Mouse (Mus musculus) midbrain, embryonic 10.5 days (tissue): ENCODE results near the gene Sae1. TPM values are rescaled to one million over a fixed set of nuclear protein-coding genes. Genes with fewer than 3 reads are reported as not detected.
A peak's percentile ranks its signal among the peaks of the same experiment; 100 is the strongest.
"Not testable (repeated sequence)": the region's sequence is repeated elsewhere in the genome, so short reads cannot be mapped to it uniquely, and the experiment has no call there.

ENCODE experiments used
- DNase-seq: peaks from one replicate; pipeline ENCODE4 v3.0.0-alpha.2; 2017; ENCODE audit warnings: low spot score
- H3K27ac ChIP-seq: fragments of 300-500 bp; sonication (generic); replicated peaks from 2 replicates; pipeline ENCODE4 v1.5.1; 2016; ENCODE audit warnings: mild to moderate bottlenecking
- H3K27me3 ChIP-seq: fragments of 300-500 bp; sonication (generic); 2 replicates; pipeline ENCODE4 v1.6.1; 2016; ENCODE audit warnings: low read depth, mild to moderate bottlenecking; ENCODE audit not compliant: poor library complexity, severe bottlenecking
- H3K36me3 ChIP-seq: fragments of 300-500 bp; sonication (generic); 2 replicates; pipeline ENCODE4 v1.6.1; 2016; ENCODE audit warnings: mild to moderate bottlenecking, moderate library complexity
- H3K4me1 ChIP-seq: fragments of 300-500 bp; sonication (generic); 2 replicates; pipeline ENCODE4 v1.6.1; 2016
- H3K4me3 ChIP-seq: fragments of 300-500 bp; sonication (generic); 2 replicates; pipeline ENCODE4 v1.5.1; 2016; ENCODE audit warnings: mild to moderate bottlenecking, moderate library complexity
- H3K9me3 ChIP-seq: fragments of 300-500 bp; sonication (generic); replicated peaks from 2 replicates; pipeline ENCODE4 v1.6.1; 2016; ENCODE audit warnings: mild to moderate bottlenecking
- WGBS: fragments of 180-500 bp; shearing (Covaris S2); methylation state at CpG from one replicate; pipeline ENCODE4 v1.1.7; 2016; 5-methylcytosine and 5-hydroxymethylcytosine counted together
- polyA plus RNA-seq: library from polyadenylated mRNA; unstranded; fragments of >200 nt; fragmentation: Nextera tagmentation; extraction: Ambion mirVana; gene quantifications from 2 replicates; pipeline ENCODE4 v1.2.1, GENCODE M21; 2016

Gene Sae1
- polyA plus RNA-seq, 1 experiment from 2014 or later: 477 TPM

- H3K36me3 ChIP-seq: 0 out of 2 replicates have a peak, but pooled peaks cover 6% of the 10 kb centered on the region
- peak; percentile 99 for DNase-seq
- peaks cover 34% of the 10 kb centered on the region for H3K4me1 ChIP-seq
- WGBS: 1% methylated on average over 77 of the region's 77 CpGs
- H3K27me3 ChIP-seq: 0 out of 2 replicates have a peak, but pooled peaks cover 4% of the 10 kb centered on the region
- no peaks in the 10 kb centered on the region for H3K9me3 ChIP-seq
- H3K27ac ChIP-seq: peak overlapping the region; percentile 100
- peak overlapping the region; percentile 89 for H3K4me3 ChIP-seq
Measured at GRCm38 (mm10) chr7:16399820-16400688, 12.4 kb upstream of the Sae1 start.

DNA sequence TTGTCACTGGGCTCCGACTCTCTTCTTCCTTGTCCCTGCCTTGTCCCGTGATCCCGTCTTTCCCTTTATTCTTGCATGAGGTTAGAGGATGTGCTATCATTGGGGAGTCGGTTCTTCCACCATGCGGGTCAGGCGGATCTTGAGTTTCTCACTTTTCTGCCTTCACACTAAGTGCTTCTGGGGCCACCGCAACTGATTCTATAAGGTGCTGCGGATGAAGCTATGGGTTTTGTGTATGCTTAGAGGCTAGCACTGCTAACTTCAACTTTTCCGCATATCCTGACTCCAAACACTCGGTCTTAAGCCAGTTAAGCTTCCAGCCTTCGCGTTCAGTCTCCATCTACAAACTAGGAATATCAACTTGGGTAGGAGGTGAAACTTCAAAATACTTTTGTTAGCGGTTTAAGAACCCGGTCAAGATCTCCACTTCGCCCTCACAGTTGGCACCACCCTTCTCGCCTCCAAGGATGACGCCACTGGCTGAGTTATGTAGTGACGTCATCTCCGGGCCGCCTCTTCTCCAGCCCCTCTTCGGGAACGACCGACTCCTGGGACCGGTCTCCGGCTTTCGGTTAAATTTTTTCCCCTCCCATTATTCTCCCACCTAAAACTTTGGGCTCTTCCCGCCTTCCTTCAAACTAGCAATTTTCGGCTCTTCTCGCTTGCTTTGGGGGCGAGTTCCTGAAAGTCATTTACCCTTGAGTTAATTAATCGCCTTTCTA lies 11.7 kb upstream of the Sae1 start:
- H3K4me1 ChIP-seq: peaks cover 26% of the 10 kb centered on the region
- 2% methylated on average over 31 of the region's 31 CpGs for WGBS
- 0 out of 2 replicates have a peak, but pooled peaks cover 4% of the 10 kb centered on the region for H3K27me3 ChIP-seq
- H3K36me3 ChIP-seq: no peaks in the 10 kb centered on the region
- peak overlapping the region; percentile 100 for H3K27ac ChIP-seq
- H3K4me3 ChIP-seq: peak overlapping the region; percentile 89
- peak; percentile 94 for DNase-seq
- H3K9me3 ChIP-seq: no peaks in the 10 kb centered on the region

GRCm38 (mm10) chr7:16398387-16399050 lies 10.9 kb upstream of the Sae1 start:
- Histone ChIP-seq H3K9me3 (no peaks in the 10 kb centered on the region), H3K27me3 (0 out of 2 replicates have a peak, but pooled peaks cover 4% of the 10 kb centered on the region), H3K36me3 (no peaks in the 10 kb centered on the region), H3K4me3 (peak overlapping the region; percentile 89), H3K4me1 (peaks cover 18% of the 10 kb centered on the region), H3K27ac (peak overlapping the region; percentile 100)
- DNase-seq: no peak
- WGBS: 53% methylated on average over 3 of the region's 3 CpGs

DNA sequence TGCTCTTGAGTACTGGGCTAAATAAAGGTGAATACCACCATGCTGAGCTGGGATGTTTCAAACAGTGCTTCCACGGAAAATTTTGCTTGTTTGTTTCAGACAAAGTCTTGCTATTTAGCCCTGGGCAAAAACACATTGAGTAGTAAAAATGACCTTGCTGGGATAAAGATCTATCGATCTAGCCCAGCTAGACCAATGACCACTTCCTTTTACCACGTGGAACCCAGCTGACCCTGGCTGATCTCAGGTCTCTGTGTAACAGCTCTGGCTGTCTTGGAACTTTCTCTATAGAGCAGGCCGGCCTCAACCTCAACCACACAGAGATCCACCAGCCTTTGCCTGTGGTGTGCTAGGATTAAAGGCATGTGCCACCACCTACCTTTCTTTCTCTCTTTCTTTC lies 9.9 kb upstream of the Sae1 start:
- Histone ChIP-seq H3K4me1 (peaks cover 8% of the 10 kb centered on the region), H3K27me3 (0 out of 2 replicates have a peak, but pooled peaks cover 4% of the 10 kb centered on the region), H3K4me3 (no peak overlapping the region), H3K36me3 (no peaks in the 10 kb centered on the region), H3K9me3 (no peaks in the 10 kb centered on the region), H3K27ac (no peak overlapping the region)
- DNase-seq: no peak
- 86% methylated on average over 4 of the region's 4 CpGs for WGBS

GRCm38 (mm10) chr7:16395944-16396343 lies 8.3 kb upstream of the Sae1 start:
- H3K9me3 ChIP-seq: no peaks in the 10 kb centered on the region
- H3K4me3 ChIP-seq: no peak overlapping the region
- H3K36me3 ChIP-seq: no peaks in the 10 kb centered on the region
- DNase-seq: no peak
- H3K4me1 ChIP-seq: peaks cover 8% of the 10 kb centered on the region
- 0 out of 2 replicates have a peak, but pooled peaks cover 4% of the 10 kb centered on the region for H3K27me3 ChIP-seq
- WGBS: 1% methylated on average over 2 of the region's 2 CpGs
- H3K27ac ChIP-seq: no peak overlapping the region

DNA sequence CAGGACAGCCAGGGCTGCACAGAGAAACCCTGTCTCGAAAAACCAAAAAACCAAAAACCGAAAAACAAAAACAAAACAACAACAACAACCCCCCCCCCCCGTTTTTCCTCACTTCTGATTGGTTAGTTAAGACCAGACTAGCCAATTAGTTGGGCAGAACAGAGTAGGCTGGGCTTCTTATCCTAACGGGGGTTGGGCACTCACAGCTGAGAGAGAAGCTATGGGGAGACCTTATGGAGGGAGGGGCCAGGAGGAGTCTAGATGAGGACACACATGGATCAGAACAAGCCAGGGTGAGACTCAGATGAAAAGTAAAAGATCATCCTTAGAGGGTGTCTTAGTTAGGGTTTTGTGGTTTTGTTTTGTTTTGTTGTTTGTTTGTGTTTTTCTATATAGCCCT lies 5.3 kb upstream of the Sae1 start:
- no peak overlapping the region for H3K4me3 ChIP-seq
- H3K4me1 ChIP-seq: peaks cover 2% of the 10 kb centered on the region
- H3K36me3 ChIP-seq: no peaks in the 10 kb centered on the region
- WGBS: 55% methylated on average over 4 of the region's 4 CpGs
- no peak overlapping the region for H3K27ac ChIP-seq
- no peak for DNase-seq
- 0 out of 2 replicates have a peak, but pooled peaks cover 4% of the 10 kb centered on the region for H3K27me3 ChIP-seq
- no peaks in the 10 kb centered on the region for H3K9me3 ChIP-seq

DNA sequence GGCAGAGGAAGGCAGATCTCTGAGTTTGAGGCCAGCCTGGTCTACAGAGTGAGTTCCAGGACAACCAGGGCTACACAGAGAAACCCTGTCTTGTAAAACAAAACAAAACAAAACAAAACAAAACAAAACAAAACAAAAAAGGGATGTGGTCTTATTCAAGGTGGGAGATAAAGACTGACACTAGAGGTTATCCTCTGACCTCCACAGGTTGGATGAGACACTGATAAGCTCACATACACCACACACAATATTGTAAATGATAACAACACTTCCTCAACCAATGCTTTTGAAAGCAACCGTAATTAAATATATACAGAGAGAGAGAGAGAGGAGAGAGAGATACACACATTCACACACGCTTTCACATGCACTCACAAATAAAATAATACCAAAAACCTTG lies 2.3 kb upstream of the Sae1 start:
- not testable (repeated sequence) for H3K9me3 ChIP-seq, H3K4me3 ChIP-seq, H3K27me3 ChIP-seq, H3K27ac ChIP-seq, DNase-seq
- Histone ChIP-seq H3K4me1 (peaks cover 25% of the 10 kb centered on the region), H3K36me3 (peaks cover 13% of the 10 kb centered on the region)
- 90% methylated on average over 2 of the region's 2 CpGs for WGBS

DNA sequence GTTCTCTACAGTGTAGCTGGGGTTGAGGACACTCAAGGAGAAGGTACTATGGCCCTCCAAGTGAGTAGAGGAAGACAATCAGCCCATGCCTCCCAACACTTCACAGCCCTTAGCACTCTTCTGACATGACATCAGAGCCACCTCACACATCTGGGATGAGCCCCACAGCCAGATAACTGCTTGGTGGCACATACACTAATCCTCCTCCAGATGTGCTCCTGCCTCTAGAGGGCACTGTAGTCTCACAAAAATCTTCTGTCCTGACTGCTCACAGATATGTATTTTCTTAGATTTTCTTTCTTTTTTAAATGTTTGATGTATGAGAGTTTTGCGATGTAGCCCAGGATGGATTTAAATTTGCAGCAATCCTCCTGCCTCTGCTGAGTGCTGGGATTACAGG lies 11.1 kb downstream of the Sae1 start:
- Histone ChIP-seq H3K27me3 (no peaks in the 10 kb centered on the region), H3K27ac (no peak overlapping the region), H3K36me3 (peaks cover 98% of the 10 kb centered on the region), H3K4me3 (no peak overlapping the region), H3K9me3 (no peaks in the 10 kb centered on the region), H3K4me1 (no peaks in the 10 kb centered on the region)
- no peak for DNase-seq
- 94% methylated on average over 1 of the region's 1 CpGs for WGBS

GRCm38 (mm10) chr7:16374989-16375388 lies 12.6 kb downstream of the Sae1 start:
- no peak for DNase-seq
- Histone ChIP-seq H3K4me3 (no peak overlapping the region), H3K27me3 (peaks cover 2% of the 10 kb centered on the region; the same call in 1 of the 2 replicates), H3K36me3 (peaks cover 97% of the 10 kb centered on the region), H3K27ac (no peak overlapping the region), H3K4me1 (no peaks in the 10 kb centered on the region), H3K9me3 (no peaks in the 10 kb centered on the region)
- 94% methylated on average over 5 of the region's 5 CpGs for WGBS

GRCm38 (mm10) chr7:16373719-16374118 lies 13.9 kb downstream of the Sae1 start:
- peaks cover 97% of the 10 kb centered on the region for H3K36me3 ChIP-seq
- WGBS: 94% methylated on average over 2 of the region's 2 CpGs
- no peak for DNase-seq

DNA sequence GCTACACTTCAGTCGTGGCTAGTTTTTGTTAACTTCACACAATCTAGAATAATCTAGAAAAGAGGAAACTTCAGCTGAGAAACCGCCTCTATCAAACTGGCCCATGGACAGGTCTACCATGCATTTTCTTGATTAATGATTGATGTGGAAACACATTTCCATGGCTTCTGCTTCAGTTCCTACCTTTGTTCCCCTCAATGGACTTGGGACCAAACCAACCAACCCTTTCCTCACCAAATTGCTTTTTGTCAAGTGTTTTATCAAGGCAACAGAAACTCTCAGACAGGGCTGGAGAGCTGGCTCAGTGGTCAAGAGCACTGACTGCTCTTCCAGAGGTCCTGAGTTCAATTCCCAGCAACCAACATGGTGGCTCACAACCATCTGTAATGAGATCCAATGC lies 17.0 kb downstream of the Sae1 start:
- Histone ChIP-seq H3K27ac (no peak overlapping the region), H3K27me3 (peaks cover 42% of the 10 kb centered on the region), H3K4me3 (no peak overlapping the region), H3K9me3 (no peaks in the 10 kb centered on the region), H3K4me1 (peaks cover 11% of the 10 kb centered on the region), H3K36me3 (peaks cover 97% of the 10 kb centered on the region)
- no peak for DNase-seq
- 87% methylated on average over 2 of the region's 2 CpGs for WGBS

More at GRCm38 (mm10) chr7:16373719-16374118, 13.9 kb downstream of the Sae1 start:
- Histone ChIP-seq H3K4me1 (no peaks in the 10 kb centered on the region), H3K27me3 (peaks cover 15% of the 10 kb centered on the region), H3K9me3 (no peaks in the 10 kb centered on the region), H3K27ac (no peak overlapping the region), H3K4me3 (no peak overlapping the region)

- no peaks in the 10 kb centered on the region for H3K9me3 ChIP-seq
- H3K27ac ChIP-seq: no peak overlapping the region
- no peak overlapping the region for H3K4me3 ChIP-seq
- H3K4me1 ChIP-seq: peaks cover 29% of the 10 kb centered on the region
- DNase-seq: no peak
- peaks cover 48% of the 10 kb centered on the region for H3K27me3 ChIP-seq
- peaks cover 97% of the 10 kb centered on the region for H3K36me3 ChIP-seq
- 91% methylated on average over 2 of the region's 2 CpGs for WGBS
Measured at GRCm38 (mm10) chr7:16368835-16369234, 18.8 kb downstream of the Sae1 start.
